Mouse (Mus musculus) spleen, adult 18-20 months (tissue): ENCODE data around the gene Ccdc152.

Source experiments
- DNase-seq, 2 experiments: peaks; one replicate each; pipeline ENCODE4 v3.0.0; 2022; ENCODE audit warnings: mixed read lengths in 2 of 2

Gene Ccdc152

GRCm38 (mm10) chr15:3303426-3303825 lies at the start of gene Ccdc152:
Gene Ccdc152 (minus strand): TSS chr15:3303526.
- no peak for DNase-seq

DNA sequence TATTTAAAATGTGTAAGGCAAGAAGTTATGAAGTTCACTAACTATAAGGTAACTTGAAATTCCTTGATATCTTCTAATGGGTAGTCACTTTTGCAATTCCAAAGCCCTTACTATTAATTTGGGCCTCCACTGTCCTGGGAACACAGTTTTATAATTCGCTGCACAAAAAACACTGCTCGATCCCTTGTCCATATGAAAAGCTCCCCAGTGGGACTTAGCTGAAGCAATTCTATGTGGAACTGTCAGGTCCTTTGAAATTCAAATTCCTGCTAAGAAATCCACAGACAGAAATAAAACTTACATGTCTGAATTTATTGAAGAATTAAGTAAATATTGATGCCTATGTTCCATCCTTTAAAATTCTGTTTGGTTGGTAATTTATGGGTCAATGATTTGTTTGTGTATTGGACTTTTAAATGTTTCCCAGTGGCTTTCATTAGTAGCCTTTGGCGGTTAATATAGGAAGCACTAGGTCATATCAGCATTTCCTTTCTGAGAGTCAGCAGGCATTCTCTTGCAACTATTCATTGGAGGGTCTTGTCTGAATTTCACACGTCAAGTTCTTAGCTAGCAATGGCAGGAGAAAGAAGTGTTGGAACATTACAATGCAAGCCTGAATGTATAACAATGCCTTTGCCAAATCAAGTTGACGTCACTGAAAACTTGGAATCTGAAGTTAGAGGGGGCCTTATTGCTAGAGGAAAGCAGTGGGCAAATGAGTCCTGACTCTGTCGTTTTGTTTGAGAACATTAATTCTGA lies 46.2 kb upstream of the Ccdc152 start:
- no peak for DNase-seq

DNA sequence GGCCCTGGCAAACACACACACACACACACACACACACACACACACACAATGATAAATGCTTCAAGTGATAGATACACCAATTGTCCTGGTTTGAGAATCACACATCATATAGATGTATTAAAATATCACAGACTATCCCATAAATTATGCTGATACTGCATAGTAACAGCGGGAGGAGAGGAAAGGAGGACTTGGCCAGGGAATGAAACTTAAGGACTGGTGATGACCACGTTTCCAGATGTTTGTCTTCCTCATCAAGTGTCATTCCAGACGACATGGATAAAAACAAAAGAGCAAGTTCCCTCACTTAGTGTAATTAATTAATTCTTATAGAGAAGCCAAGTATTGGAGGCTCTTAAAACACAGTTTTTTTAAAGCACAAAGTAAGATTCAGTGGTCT lies 43.4 kb upstream of the Ccdc152 start:
- no peak for DNase-seq

GRCm38 (mm10) chr15:3344555-3344954 lies 41.2 kb upstream of the Ccdc152 start:
- DNase-seq = no peak

- no peak for DNase-seq
Observed at GRCm38 (mm10) chr15:3341806-3342582, 38.7 kb upstream of the Ccdc152 start.

GRCm38 (mm10) chr15:3339847-3340246 lies 36.5 kb upstream of the Ccdc152 start:
- no peak for DNase-seq

- no peak for DNase-seq
Observed at GRCm38 (mm10) chr15:3332517-3332916, 29.2 kb upstream of the Ccdc152 start.

- DNase-seq = no peak
Observed at GRCm38 (mm10) chr15:3331813-3332212, 28.5 kb upstream of the Ccdc152 start.

DNA sequence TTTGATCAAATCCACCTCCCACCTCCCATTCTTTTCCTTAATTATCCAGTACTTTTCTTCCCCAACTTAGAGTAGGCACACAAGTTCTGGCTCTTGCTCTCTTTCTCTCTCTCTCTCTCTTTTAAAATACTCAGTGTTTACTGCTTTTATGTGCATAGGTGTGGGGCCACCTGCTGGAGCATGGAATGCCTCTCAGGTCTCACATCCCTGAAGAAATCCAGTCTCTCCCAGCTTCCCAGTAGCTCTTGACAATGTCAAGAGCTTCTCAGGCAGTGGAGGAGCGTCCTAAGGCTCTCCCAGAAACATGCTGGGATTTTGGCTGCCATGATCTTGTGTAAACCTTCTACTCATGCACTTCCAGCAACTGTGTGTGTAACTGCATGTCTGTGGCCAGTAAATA lies 27.0 kb upstream of the Ccdc152 start:
- DNase-seq = no peak

GRCm38 (mm10) chr15:3323041-3323440 lies 19.7 kb upstream of the Ccdc152 start:
- no peak for DNase-seq

- no peak for DNase-seq
Observed at GRCm38 (mm10) chr15:3319929-3320328, 16.6 kb upstream of the Ccdc152 start.

DNA sequence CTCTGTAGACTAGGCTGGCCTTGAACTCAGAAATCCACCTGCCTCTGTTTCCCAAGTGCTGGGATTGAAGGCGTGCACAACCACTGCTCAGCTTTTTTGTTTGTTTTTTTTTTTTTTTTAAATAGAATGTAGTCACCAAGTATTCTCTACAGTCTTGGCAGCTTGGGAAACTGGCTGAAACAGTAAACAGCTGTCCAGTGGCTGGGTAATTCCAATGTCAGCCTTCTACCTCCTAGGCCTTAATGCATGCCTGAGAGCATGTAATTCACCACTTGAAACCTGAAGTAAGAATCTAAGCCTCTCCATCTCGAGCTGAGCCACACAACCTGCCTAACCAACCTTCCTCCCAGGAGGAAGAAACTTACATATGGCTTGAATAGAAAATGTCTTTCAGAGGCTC lies 13.3 kb upstream of the Ccdc152 start:
- DNase-seq = no peak

- no peak for DNase-seq
Observed at GRCm38 (mm10) chr15:3312937-3313336, 9.6 kb upstream of the Ccdc152 start.

- DNase-seq = no peak
Observed at GRCm38 (mm10) chr15:3309856-3310255, 6.5 kb upstream of the Ccdc152 start.

DNA sequence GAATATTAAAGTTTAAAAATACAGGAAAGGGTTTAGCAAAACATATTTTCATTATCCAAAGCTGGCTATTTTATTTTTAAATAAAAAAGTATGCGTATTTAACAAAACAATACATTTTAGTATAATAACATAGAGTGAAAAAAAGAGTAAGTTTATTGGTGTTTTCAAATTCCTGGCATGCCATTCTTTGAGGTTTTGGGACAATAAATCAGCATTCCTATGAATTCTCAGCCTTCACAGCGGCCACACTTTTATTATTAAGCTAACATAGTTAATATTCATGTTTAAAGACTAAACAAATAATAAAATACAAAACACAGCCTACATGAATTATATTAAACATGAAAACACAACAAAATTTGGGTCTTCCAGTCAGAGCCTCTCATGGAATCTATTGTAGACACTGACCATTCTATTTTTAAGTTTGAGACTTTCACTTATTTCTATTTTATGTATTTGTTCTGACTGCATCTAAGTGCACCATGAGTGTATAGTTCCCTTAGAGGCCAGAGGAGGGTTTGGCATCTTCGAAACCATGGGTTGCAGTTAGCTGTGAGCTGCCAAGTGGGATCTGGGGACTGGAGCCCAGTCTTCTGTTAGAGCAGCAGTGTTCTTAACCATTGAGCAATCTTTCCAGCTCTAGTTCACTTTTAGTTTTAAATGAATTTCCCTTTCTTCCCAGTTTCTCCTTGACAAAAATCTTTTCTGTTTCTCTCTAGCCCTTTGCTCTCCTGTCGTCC lies 2.8 kb downstream of the Ccdc152 start:
- DNase-seq = no peak

- DNase-seq = no peak
Observed at GRCm38 (mm10) chr15:3297615-3298014, 5.7 kb downstream of the Ccdc152 start.

DNA sequence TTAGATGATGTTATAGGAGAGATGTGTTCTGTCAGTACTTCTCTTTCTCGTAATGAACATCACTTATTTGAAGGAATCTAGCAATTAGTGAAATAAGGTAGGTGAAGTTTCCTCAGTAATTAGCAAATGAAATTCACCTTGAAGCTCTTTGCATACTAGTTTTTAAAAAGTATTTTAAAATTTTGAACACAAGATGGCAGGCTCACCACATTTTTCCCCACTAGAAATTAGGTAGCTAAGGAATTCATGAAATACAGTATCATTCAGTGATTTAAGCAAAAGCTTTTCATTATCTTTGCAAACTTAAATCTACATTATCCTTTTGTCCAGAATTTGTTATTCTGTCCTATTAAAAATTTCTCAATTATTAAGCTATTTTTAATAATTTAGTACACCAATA lies 7.3 kb downstream of the Ccdc152 start:
- DNase-seq = no peak

- no peak for DNase-seq
Observed at GRCm38 (mm10) chr15:3293477-3293876, 9.8 kb downstream of the Ccdc152 start.

DNA sequence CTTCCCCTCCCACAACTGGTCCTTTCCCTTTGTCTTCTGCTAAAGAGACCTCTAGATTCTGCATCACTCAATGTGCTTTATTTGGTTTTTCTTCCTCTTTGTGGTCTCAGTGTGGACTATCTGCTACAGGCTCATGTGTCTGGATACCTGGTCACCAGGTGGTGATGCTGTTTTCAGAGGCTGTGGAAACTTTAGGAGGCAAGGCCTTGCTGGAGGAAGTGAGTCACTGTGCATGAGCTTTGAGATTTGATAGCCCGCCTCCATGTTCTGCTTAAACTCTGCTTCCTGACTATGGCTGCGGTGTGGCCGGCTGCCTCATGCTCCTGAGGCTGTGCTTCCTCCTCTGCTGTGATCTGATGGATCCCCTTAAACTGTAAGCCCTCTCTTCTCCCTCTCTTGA lies 12.9 kb downstream of the Ccdc152 start:
- DNase-seq = no peak

GRCm38 (mm10) chr15:3286032-3286431 lies 17.3 kb downstream of the Ccdc152 start:
- DNase-seq = no peak

DNA sequence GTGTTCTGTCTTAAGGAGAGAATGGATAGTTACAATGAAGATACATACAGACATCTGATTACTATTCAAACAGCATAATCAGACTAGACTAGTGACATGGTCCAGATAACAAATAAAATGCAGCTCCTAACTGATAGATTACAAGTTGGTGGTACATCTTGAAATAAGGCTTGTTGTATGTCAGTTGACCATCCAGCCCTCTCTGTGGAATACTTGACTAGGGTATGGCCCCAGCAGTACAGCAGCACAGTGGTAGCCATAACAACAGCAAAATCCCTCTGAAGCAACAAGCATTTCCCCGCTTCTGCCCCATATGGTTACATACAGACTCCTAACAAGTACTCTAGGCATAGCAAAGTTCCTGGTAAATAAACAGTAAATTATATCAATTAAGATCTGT lies 21.6 kb downstream of the Ccdc152 start:
- no peak for DNase-seq

GRCm38 (mm10) chr15:3281216-3281615 lies 22.1 kb downstream of the Ccdc152 start:
- DNase-seq = no peak

DNA sequence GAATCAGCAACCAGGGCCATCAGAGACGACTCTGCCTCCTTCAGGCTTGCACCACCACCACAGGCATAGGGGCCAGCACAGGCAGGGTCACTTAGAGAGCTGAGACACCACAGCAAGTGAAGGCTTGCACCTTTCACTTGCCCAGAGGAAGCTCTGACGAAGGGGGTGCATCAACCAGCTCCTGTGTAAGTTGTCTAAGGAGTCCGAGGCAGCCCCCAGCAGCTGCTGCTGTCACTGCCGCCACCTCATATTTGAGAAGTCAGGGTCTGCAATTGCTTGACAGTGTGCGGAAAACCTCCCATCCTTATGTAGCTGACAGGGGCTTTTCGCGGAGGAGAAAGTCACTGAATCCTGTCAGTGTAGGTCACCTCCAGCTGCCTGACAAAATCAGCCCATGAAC lies 24.1 kb downstream of the Ccdc152 start:
- no peak for DNase-seq

DNA sequence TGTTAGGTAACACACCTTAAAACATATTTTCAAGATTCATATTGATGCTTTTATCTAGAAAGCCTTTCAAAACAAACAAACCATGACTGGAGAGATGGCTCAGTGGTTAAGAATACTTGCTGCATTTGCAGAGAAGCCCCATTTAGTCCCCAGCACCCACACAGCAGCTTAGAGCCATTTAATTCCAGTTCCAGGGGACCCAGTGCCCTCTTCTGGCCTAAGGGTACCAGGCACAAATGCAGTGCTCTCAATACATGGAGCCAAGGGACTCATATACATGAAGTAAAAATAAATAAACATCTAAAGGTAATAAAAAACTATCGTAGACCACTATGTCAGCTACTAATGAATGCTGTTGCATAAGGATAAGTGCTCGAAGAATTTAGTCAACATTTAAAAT lies 25.9 kb downstream of the Ccdc152 start:
- DNase-seq = no peak
